17 mouse cellular contexts compared by ENCODE assay signal in the genomic region with DNA sequence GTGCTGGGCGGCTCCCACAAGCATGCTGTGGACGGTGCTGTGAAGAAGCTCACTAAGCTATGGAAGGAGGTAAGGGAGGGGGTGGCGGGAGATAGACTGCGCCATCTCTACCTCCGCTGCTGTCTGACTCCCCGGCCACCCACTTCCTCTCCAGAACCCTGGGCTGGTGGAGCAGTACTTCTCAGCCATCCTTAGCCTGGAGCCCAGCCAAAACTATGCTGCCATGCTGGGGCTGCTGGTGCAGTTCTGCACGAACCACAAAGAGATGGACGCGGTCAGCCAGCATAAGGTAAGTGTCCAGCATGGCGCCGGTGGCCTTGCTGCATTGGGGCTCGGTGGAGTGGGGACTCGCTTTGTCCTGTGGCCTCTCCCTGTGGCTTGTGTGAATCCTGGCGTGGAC.
"Had no signal": no experiment of that assay in that cellular context is flagged by ENCODE, and none has a peak within 500 bp of the region (broad histone marks: within the 10 kb centered on the region; RNA-seq: fewer than 3 reads in every experiment).

No protein-coding gene starts in this region.

- ATAC-seq: lung, postnatal 0 days had no signal

- H3K4me2 ChIP-seq: kidney, embryonic 15.5 days; limb, embryonic 13.5 days; liver, embryonic 11.5 days; liver, embryonic 15.5 days; neural tube, embryonic 15.5 days; stomach, embryonic 15.5 days had no signal

- H3K9me3 ChIP-seq: liver, embryonic 15.5 days; stomach, embryonic 15.5 days had no signal

- H3K27me3 ChIP-seq: kidney, embryonic 15.5 days; limb, embryonic 13.5 days; liver, embryonic 15.5 days; neural tube, embryonic 15.5 days; stomach, embryonic 15.5 days had no signal

- DNase-seq: kidney, postnatal 14 days; left cerebral cortex, postnatal 4 days; lung, adult 2 months; lung, postnatal 36 days; midbrain, embryonic 14.5 days; right cerebral cortex, postnatal 4 days; spleen, adult 18-20 months; thymus, postnatal 36 days had no signal

- H3K4me3 ChIP-seq: kidney, embryonic 15.5 days; limb, embryonic 13.5 days; liver, embryonic 15.5 days; midbrain, embryonic 10.5 days; myocyte; neural tube, embryonic 15.5 days; stomach, embryonic 15.5 days had no signal

- H3K27ac ChIP-seq: kidney, embryonic 15.5 days; limb, embryonic 13.5 days; liver, embryonic 15.5 days; midbrain, embryonic 10.5 days; neural tube, embryonic 15.5 days; stomach, embryonic 15.5 days had no signal

- H3K4me1 ChIP-seq: limb, embryonic 13.5 days; liver, embryonic 15.5 days; midbrain, embryonic 10.5 days; neural tube, embryonic 15.5 days; stomach, embryonic 15.5 days had no signal

- H3K9ac ChIP-seq: kidney, embryonic 15.5 days; limb, embryonic 13.5 days; liver, embryonic 15.5 days; neural tube, embryonic 15.5 days; stomach, embryonic 15.5 days had no signal
